ENCODE assay signal across 8 mouse cellular contexts in the genomic region with DNA sequence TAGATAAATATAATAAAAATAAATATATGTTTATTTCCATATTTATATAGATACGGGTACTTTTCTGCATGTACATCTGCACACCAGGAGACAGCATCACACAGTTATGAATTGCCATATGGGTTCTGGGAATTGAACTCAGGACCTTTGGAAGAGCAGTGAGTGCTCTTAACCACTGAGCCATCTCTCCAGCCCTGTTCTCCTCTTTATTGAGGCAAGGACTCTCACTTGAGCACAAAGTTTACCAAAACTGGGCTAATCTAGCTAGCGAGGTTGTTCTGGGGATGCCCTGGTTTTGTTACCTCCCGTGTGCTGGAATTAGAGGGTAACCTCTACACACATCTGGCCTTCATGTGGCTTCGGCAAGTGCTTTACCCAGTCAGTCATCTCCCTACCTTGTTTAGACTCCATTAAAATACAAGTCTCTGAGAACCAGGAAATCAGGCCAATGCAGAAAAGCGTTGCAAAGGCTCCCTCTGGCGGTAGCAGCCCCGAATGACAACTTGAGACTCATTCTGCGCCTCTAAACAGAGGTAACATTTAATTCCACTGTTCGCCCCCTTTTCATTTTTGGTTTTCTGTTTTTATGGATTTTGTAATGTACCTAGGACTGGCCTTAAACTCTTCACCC. TPM values are rescaled to one million over a fixed set of nuclear protein-coding genes. Genes with fewer than 3 reads are reported as not detected.
DNase-seq lines count a peak whose midpoint lies in the region; ATAC-seq and TF ChIP-seq lines count a peak whose summit lies in the region.

No protein-coding gene starts in this region.

- no peak for TF ChIP-seq EP300 in ES-Bruce4 (IDR thresholded peaks at IDR 0.05; ENCODE audit: insufficient read depth, low read depth, low read length)
- TF ChIP-seq EP300 in liver, postnatal 0 days (IDR thresholded peaks at IDR 0.05; ENCODE audit: low read depth): no peak

- 39% methylated on average over 9 of the region's 9 CpGs for WGBS in forebrain, embryonic 14.5 days
- 37% methylated on average over 9 of the region's 9 CpGs for WGBS in kidney, embryonic 16.5 days
- 34% methylated on average over 9 of the region's 9 CpGs for WGBS in liver, postnatal 0 days (ENCODE audit: insufficient replicate concordance)
- WGBS in olfactory bulb, adult 2 months: 34% methylated on average over 9 of the region's 9 CpGs

- no peak overlapping the region for H3K9ac ChIP-seq in ES-Bruce4 (ENCODE audit: low read depth, poor library complexity, severe bottlenecking)
- H3K9ac ChIP-seq in forebrain, embryonic 14.5 days (ENCODE audit: low read length): no peak overlapping the region
- H3K9ac ChIP-seq in kidney, embryonic 16.5 days (replicated peaks; ENCODE audit: low read length): no peak overlapping the region
- H3K9ac ChIP-seq in liver, postnatal 0 days (replicated peaks): no peak overlapping the region

- no peak overlapping the region for H3K4me3 ChIP-seq in ES-Bruce4 (ENCODE audit: low read depth, low read length)
- no peak overlapping the region for H3K4me3 ChIP-seq in forebrain, embryonic 14.5 days (ENCODE audit: low read depth, low read length)
- H3K4me3 ChIP-seq in kidney, embryonic 16.5 days (ENCODE audit: low read length): no peak overlapping the region
- H3K4me3 ChIP-seq in liver, postnatal 0 days (ENCODE audit: low read depth, low read length): no peak overlapping the region
- no peak overlapping the region for H3K4me3 ChIP-seq in olfactory bulb, adult 2 months (ENCODE audit: insufficient read depth, low read depth, low read length)

- H3K9me3 ChIP-seq in ES-Bruce4 (replicated peaks; ENCODE audit: control insufficient read depth, insufficient read depth, low read length, poor library complexity, severe bottlenecking): no peaks in the 10 kb centered on the region
- H3K9me3 ChIP-seq in forebrain, embryonic 14.5 days (replicated peaks; ENCODE audit: control insufficient read depth, low read length): no peaks in the 10 kb centered on the region
- H3K9me3 ChIP-seq in kidney, embryonic 16.5 days (ENCODE audit: low read length): no peaks in the 10 kb centered on the region
- no peaks in the 10 kb centered on the region for H3K9me3 ChIP-seq in liver, postnatal 0 days (ENCODE audit: low read length)

- 0 out of 2 replicates have a peak, but pooled peaks have one; percentile 20 for ATAC-seq in cerebellum, adult (ENCODE audit: insufficient number of reproducible peaks, low FRiP score, low TSS enrichment)
- ATAC-seq in forebrain, embryonic 14.5 days: no peak
- peak; percentile 31; the same call in 1 of the 2 replicates for ATAC-seq in kidney, embryonic 16.5 days (ENCODE audit: low FRiP score, low TSS enrichment)
- no peak for ATAC-seq in liver, postnatal 0 days

- no peaks in the 10 kb centered on the region for H3K36me3 ChIP-seq in ES-Bruce4 (ENCODE audit: control insufficient read depth, insufficient read depth, low read length, poor library complexity, severe bottlenecking)
- H3K36me3 ChIP-seq in forebrain, embryonic 14.5 days (ENCODE audit: control insufficient read depth, insufficient read depth, low read length): no peaks in the 10 kb centered on the region
- H3K36me3 ChIP-seq in kidney, embryonic 16.5 days (ENCODE audit: insufficient read depth, low read length): no peaks in the 10 kb centered on the region
- no peaks in the 10 kb centered on the region for H3K36me3 ChIP-seq in liver, postnatal 0 days (replicated peaks; ENCODE audit: insufficient read depth, low read length)

- no peak overlapping the region for H3K4me2 ChIP-seq in forebrain, embryonic 14.5 days (ENCODE audit: low read length)
- H3K4me2 ChIP-seq in kidney, embryonic 16.5 days (replicated peaks; ENCODE audit: low read depth, low read length): no peak overlapping the region
- H3K4me2 ChIP-seq in liver, postnatal 0 days (ENCODE audit: low read depth, low read length): no peak overlapping the region

- no peaks in the 10 kb centered on the region for H3K4me1 ChIP-seq in ES-Bruce4 (ENCODE audit: control insufficient read depth, insufficient read depth, low read length)
- H3K4me1 ChIP-seq in forebrain, embryonic 14.5 days (ENCODE audit: control insufficient read depth, insufficient read depth, low read length): no peaks in the 10 kb centered on the region
- H3K4me1 ChIP-seq in kidney, embryonic 16.5 days (ENCODE audit: insufficient read depth, low read length): no peaks in the 10 kb centered on the region
- no peaks in the 10 kb centered on the region for H3K4me1 ChIP-seq in liver, postnatal 0 days (ENCODE audit: insufficient read depth)
- no peaks in the 10 kb centered on the region for H3K4me1 ChIP-seq in olfactory bulb, adult 2 months (ENCODE audit: control insufficient read depth, insufficient read depth, low read length)

- TF ChIP-seq CTCF in ES-Bruce4 (IDR thresholded peaks at IDR 0.05; ENCODE audit: low read depth, low read length): peak; percentile 70
- peak; percentile 87 for TF ChIP-seq CTCF in liver, postnatal 0 days (IDR thresholded peaks at IDR 0.05; ENCODE audit: low read depth)
- peak; percentile 31; the same call in 1 of the 2 replicates for TF ChIP-seq CTCF in olfactory bulb, adult 2 months (IDR thresholded peaks at IDR 0.05; ENCODE audit: insufficient read depth, low read depth, low read length)

- no peak overlapping the region for H3K27ac ChIP-seq in ES-Bruce4 (ENCODE audit: insufficient read depth, low read length)
- H3K27ac ChIP-seq in forebrain, embryonic 14.5 days (ENCODE audit: low read depth, low read length): no peak overlapping the region
- no peak overlapping the region for H3K27ac ChIP-seq in kidney, embryonic 16.5 days (ENCODE audit: low read length)
- H3K27ac ChIP-seq in liver, postnatal 0 days (ENCODE audit: low read depth): no peak overlapping the region
- no peak overlapping the region for H3K27ac ChIP-seq in olfactory bulb, adult 2 months (ENCODE audit: insufficient read depth, low read depth, low read length)

- peak; percentile 71 for DNase-seq in 416B (ENCODE audit: low read depth)
- DNase-seq in forebrain, embryonic 14.5 days (ENCODE audit: low spot score): peak; percentile 71
- DNase-seq in liver, postnatal 0 days: peak; percentile 63
- peak; percentile 54 for DNase-seq in thymus, postnatal 25 days

- no peak for TF ChIP-seq POLR2A in ES-Bruce4 (IDR thresholded peaks at IDR 0.05; ENCODE audit: insufficient read depth, low read length)
- no peak for TF ChIP-seq POLR2A in olfactory bulb, adult 2 months (IDR thresholded peaks at IDR 0.05; ENCODE audit: insufficient read depth, low read depth, low read length)

- H3K27me3 ChIP-seq in ES-Bruce4 (ENCODE audit: control insufficient read depth, insufficient read depth, low read length, poor library complexity, severe bottlenecking): no peaks in the 10 kb centered on the region
- H3K27me3 ChIP-seq in forebrain, embryonic 14.5 days (replicated peaks; ENCODE audit: control insufficient read depth, insufficient read depth, low read length): no peaks in the 10 kb centered on the region
- H3K27me3 ChIP-seq in kidney, embryonic 16.5 days (ENCODE audit: insufficient read depth, low read length): no peaks in the 10 kb centered on the region
- H3K27me3 ChIP-seq in liver, postnatal 0 days (ENCODE audit: insufficient read depth, low read length): no peaks in the 10 kb centered on the region

RNA-seq across cellular contexts. Expression of a gene that starts 10.8 kb away (rescaled TPM):
- polyA plus RNA-seq in ES-Bruce4 (2011; ENCODE audit: insufficient read depth, insufficient read length, low read depth, missing spikeins): 1,538 and 1,601 TPM in 2 replicates
- polyA plus RNA-seq in forebrain, embryonic 14.5 days (2014; fragmentation: Nextera tagmentation; extraction: Ambion mirVana): 316 and 433 TPM in 2 replicates
- polyA plus RNA-seq in kidney, embryonic 16.5 days (2015; fragmentation: Nextera tagmentation; extraction: Ambion mirVana): 409 and 453 TPM in 2 replicates
- polyA plus RNA-seq in liver, postnatal 0 days (2015; fragmentation: Nextera tagmentation; extraction: Ambion mirVana): 364 and 376 TPM in 2 replicates
- polyA plus RNA-seq in olfactory bulb, adult 2 months (2012; ENCODE audit: insufficient read depth, insufficient read length, low replicate concordance, missing spikeins): not detected in 2 replicates

RNA-seq across cellular contexts. Expression of a gene that starts 25.7 kb away (rescaled TPM):
- polyA plus RNA-seq in ES-Bruce4 (2011; ENCODE audit: insufficient read depth, insufficient read length, low read depth, missing spikeins): not detected in 2 replicates
- polyA plus RNA-seq in forebrain, embryonic 14.5 days (2014; fragmentation: Nextera tagmentation; extraction: Ambion mirVana): not detected in 2 replicates
- not detected in 2 replicates for polyA plus RNA-seq in kidney, embryonic 16.5 days (2015; fragmentation: Nextera tagmentation; extraction: Ambion mirVana)
- polyA plus RNA-seq in liver, postnatal 0 days (2015; fragmentation: Nextera tagmentation; extraction: Ambion mirVana): 0.11 TPM in 1 of 2 replicates, not detected in the other
- not detected in 2 replicates for polyA plus RNA-seq in olfactory bulb, adult 2 months (2012; ENCODE audit: insufficient read depth, insufficient read length, low replicate concordance, missing spikeins)

RNA-seq across cellular contexts. Expression of a gene that starts 35.7 kb away (rescaled TPM):
- polyA plus RNA-seq in ES-Bruce4 (2011; ENCODE audit: insufficient read depth, insufficient read length, low read depth, missing spikeins): 57.0 and 61.2 TPM in 2 replicates
- 20.2 and 20.7 TPM in 2 replicates for polyA plus RNA-seq in forebrain, embryonic 14.5 days (2014; fragmentation: Nextera tagmentation; extraction: Ambion mirVana)
- 17.1 and 22.3 TPM in 2 replicates for polyA plus RNA-seq in kidney, embryonic 16.5 days (2015; fragmentation: Nextera tagmentation; extraction: Ambion mirVana)
- polyA plus RNA-seq in liver, postnatal 0 days (2015; fragmentation: Nextera tagmentation; extraction: Ambion mirVana): 8.3 and 8.5 TPM in 2 replicates
- polyA plus RNA-seq in olfactory bulb, adult 2 months (2012; ENCODE audit: insufficient read depth, insufficient read length, low replicate concordance, missing spikeins): not detected in 2 replicates

RNA-seq across cellular contexts. Expression of a gene that starts 52.2 kb away (rescaled TPM):
- polyA plus RNA-seq in ES-Bruce4 (2011; ENCODE audit: insufficient read depth, insufficient read length, low read depth, missing spikeins): 26.1 and 27.2 TPM in 2 replicates
- 13.6 and 17.1 TPM in 2 replicates for polyA plus RNA-seq in forebrain, embryonic 14.5 days (2014; fragmentation: Nextera tagmentation; extraction: Ambion mirVana)
- polyA plus RNA-seq in kidney, embryonic 16.5 days (2015; fragmentation: Nextera tagmentation; extraction: Ambion mirVana): 15.7 and 16.6 TPM in 2 replicates
- polyA plus RNA-seq in liver, postnatal 0 days (2015; fragmentation: Nextera tagmentation; extraction: Ambion mirVana): 4.9 and 7.2 TPM in 2 replicates
- not detected in 2 replicates for polyA plus RNA-seq in olfactory bulb, adult 2 months (2012; ENCODE audit: insufficient read depth, insufficient read length, low replicate concordance, missing spikeins)

Comparison
In these comparisons a context has a peak if more than half of its experiments do, and no peak if none do; other contexts are left out.
1. CTCF ChIP-seq: peak in every context shown above with its lines; median percentile 87 in liver, postnatal 0 days; 70 in ES-Bruce4; 31 in olfactory bulb, adult 2 months.
2. ATAC-seq: peak in cerebellum, adult (single experiment) and kidney, embryonic 16.5 days (single experiment); none in forebrain, embryonic 14.5 days (single experiment) and liver, postnatal 0 days (single experiment).
3. Peak in every context shown above with its lines, with median percentiles within 50 percentile points of each other: DNase-seq.